Comparison of ENCODE assay signal across 8 mouse cellular contexts in the genomic region with DNA sequence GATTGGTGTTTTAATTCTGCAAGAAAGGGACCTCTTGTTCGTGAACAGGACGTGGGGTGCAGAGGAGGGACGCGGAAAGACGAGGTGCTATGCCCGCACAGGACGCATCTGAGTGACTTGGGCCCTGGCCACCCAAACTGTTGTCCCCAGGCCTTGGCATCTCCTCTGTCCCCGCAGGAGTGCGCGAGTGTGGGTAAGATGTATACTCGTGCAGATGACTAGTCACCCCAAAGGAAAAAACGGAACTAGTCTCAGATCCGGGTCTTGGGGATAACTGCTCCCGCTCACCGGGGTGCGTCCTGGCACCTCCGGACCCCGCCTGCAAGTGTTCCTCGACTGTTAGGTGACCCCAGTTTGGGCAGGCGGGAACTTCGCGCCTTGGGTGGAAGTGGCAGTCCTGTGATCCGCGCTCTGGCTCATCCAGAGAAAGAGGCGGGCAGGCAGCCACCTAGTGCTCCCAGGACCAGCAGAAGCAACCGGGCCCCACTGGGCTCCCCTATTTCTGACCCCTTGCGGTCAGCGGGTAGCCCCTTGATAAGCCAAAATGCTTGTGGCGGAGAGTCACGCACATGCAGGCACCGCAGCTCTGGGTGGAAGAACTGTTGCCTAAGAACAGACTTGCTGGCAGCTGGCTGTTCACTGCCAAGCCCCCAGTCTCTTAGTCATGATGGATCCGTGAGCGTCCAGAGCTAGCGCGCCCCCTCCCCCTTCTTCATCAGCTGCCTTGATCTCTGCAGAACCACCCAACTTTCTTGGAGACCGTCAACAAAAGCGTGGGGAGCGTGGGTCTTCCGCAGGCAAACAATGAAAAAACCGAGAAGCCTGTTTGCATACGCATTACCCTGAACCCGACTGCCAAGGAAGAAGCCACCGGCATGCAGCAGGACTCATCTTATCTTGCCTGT.
DNase-seq lines count a peak whose midpoint lies in the region; ATAC-seq and TF ChIP-seq lines count a peak whose summit lies in the region.

No protein-coding gene starts in this region.

- H3K4me3 ChIP-seq in gastrocnemius, adult 2 months: peak overlapping the region; percentile 38
- peak overlapping the region; percentile 47 for H3K4me3 ChIP-seq in embryonic facial prominence, embryonic 13.5 days
- peak overlapping the region; percentile 30 for H3K4me3 ChIP-seq in hindbrain, embryonic 14.5 days (replicated peaks; ENCODE audit: low read length)
- peak overlapping the region; percentile 25 for H3K4me3 ChIP-seq in stomach, postnatal 0 days (ENCODE audit: low read depth, low read length)

- H3K36me3 ChIP-seq in embryonic facial prominence, embryonic 13.5 days: no peaks in the 10 kb centered on the region
- H3K36me3 ChIP-seq in hindbrain, embryonic 14.5 days (replicated peaks; ENCODE audit: control insufficient read depth, insufficient read depth): no peaks in the 10 kb centered on the region
- no peaks in the 10 kb centered on the region for H3K36me3 ChIP-seq in stomach, postnatal 0 days (ENCODE audit: control insufficient read depth, insufficient read depth, low read length)

- H3K27ac ChIP-seq in gastrocnemius, adult 2 months: no peak overlapping the region
- H3K27ac ChIP-seq in embryonic facial prominence, embryonic 13.5 days: no peak overlapping the region
- peak overlapping the region; percentile 34; the same call in 1 of the 2 replicates for H3K27ac ChIP-seq in hindbrain, embryonic 14.5 days
- H3K27ac ChIP-seq in stomach, postnatal 0 days (replicated peaks): no peak overlapping the region

- peak; percentile 18 for DNase-seq in gastrocnemius, adult 2 months
- DNase-seq in gastrocnemius, postnatal 14 days: no peak
- DNase-seq in ES-CJ7 (ENCODE audit: low read depth, low spot score): peak; percentile 79
- DNase-seq in hindbrain, embryonic 14.5 days (ENCODE audit: low spot score): peak; percentile 55
- DNase-seq in mesoderm, embryonic 11.5 days (ENCODE audit: low read depth, low spot score): peak; percentile 53
- DNase-seq in stomach, postnatal 0 days (ENCODE audit: low spot score): no peak
- DNase-seq in urinary bladder, postnatal 36 days (ENCODE audit: low spot score in 2 of 2): no peak

- intact Hi-C loops in gastrocnemius, adult 2 months (cut with DNase I): no loop called here
- intact Hi-C loops in gastrocnemius, postnatal 14 days (cut with DNase I; ENCODE audit: low total_unique reads): no loop called here

- peaks cover 16% of the 10 kb centered on the region for H3K4me1 ChIP-seq in embryonic facial prominence, embryonic 13.5 days
- peaks cover 16% of the 10 kb centered on the region for H3K4me1 ChIP-seq in hindbrain, embryonic 14.5 days (replicated peaks; ENCODE audit: control insufficient read depth, insufficient read depth, low read length)
- no peaks in the 10 kb centered on the region for H3K4me1 ChIP-seq in stomach, postnatal 0 days (replicated peaks; ENCODE audit: control insufficient read depth, insufficient read depth)

- H3K4me2 ChIP-seq in embryonic facial prominence, embryonic 13.5 days: peak overlapping the region; percentile 91
- peak overlapping the region; percentile 57 for H3K4me2 ChIP-seq in hindbrain, embryonic 14.5 days (replicated peaks)
- H3K4me2 ChIP-seq in stomach, postnatal 0 days (replicated peaks; ENCODE audit: low read depth): peak overlapping the region; percentile 51

- no peak for ATAC-seq in embryonic facial prominence, embryonic 13.5 days (ENCODE audit: insufficient number of reproducible peaks, insufficient read depth, low FRiP score, low TSS enrichment, low read depth)
- ATAC-seq in hindbrain, embryonic 14.5 days (ENCODE audit: low FRiP score): peak; percentile 71
- ATAC-seq in stomach, postnatal 0 days (ENCODE audit: low FRiP score, low TSS enrichment): no peak

- TF ChIP-seq CTCF in gastrocnemius, adult 2 months (IDR thresholded peaks at IDR 0.05): no peak
- no peak for TF ChIP-seq CTCF in stomach, postnatal 0 days (IDR thresholded peaks at IDR 0.05; ENCODE audit: low read depth)

- WGBS in embryonic facial prominence, embryonic 13.5 days: 1% methylated on average over 43 of the region's 43 CpGs
- 1% methylated on average over 43 of the region's 43 CpGs for WGBS in hindbrain, embryonic 14.5 days
- 3% methylated on average over 43 of the region's 43 CpGs for WGBS in stomach, postnatal 0 days

- H3K9ac ChIP-seq in embryonic facial prominence, embryonic 13.5 days: peak overlapping the region; percentile 62
- peak overlapping the region; percentile 32 for H3K9ac ChIP-seq in hindbrain, embryonic 14.5 days
- H3K9ac ChIP-seq in stomach, postnatal 0 days (ENCODE audit: low read length): no peak overlapping the region

- H3K27me3 ChIP-seq in embryonic facial prominence, embryonic 13.5 days: peaks cover 64% of the 10 kb centered on the region
- peaks cover 5% of the 10 kb centered on the region; the same call in 1 of the 2 replicates for H3K27me3 ChIP-seq in hindbrain, embryonic 14.5 days (ENCODE audit: control insufficient read depth, insufficient read depth, low read length)
- no peaks in the 10 kb centered on the region for H3K27me3 ChIP-seq in stomach, postnatal 0 days (ENCODE audit: control insufficient read depth, insufficient read depth, low read length)

- TF ChIP-seq EP300 in stomach, postnatal 0 days (optimal IDR thresholded peaks at IDR 0.05): no peak

- H3K9me3 ChIP-seq in embryonic facial prominence, embryonic 13.5 days: no peaks in the 10 kb centered on the region
- no peaks in the 10 kb centered on the region for H3K9me3 ChIP-seq in hindbrain, embryonic 14.5 days (ENCODE audit: control insufficient read depth, low read length)
- no peaks in the 10 kb centered on the region for H3K9me3 ChIP-seq in stomach, postnatal 0 days (ENCODE audit: control insufficient read depth, low read length)

Comparison
In these comparisons a context has a peak if more than half of its experiments do, and no peak if none do; other contexts are left out.
1. DNase-seq: peak in gastrocnemius, adult 2 months (single experiment), ES-CJ7 (single experiment), hindbrain, embryonic 14.5 days (single experiment) and mesoderm, embryonic 11.5 days (single experiment); none in gastrocnemius, postnatal 14 days (single experiment), stomach, postnatal 0 days (single experiment) and urinary bladder, postnatal 36 days (0 of 2).
2. Peak in every context shown above with its lines, with median percentiles within 50 percentile points of each other: H3K4me3 ChIP-seq and H3K4me2 ChIP-seq.